Mouse (Mus musculus): Measurements from ENCODE around the gene Gabpb2. TPM values are rescaled to one million over a fixed set of nuclear protein-coding genes. Genes with fewer than 3 reads are reported as not detected.
"Not testable (repeated sequence)": the region's sequence is repeated elsewhere in the genome, so short reads cannot be mapped to it uniquely, and the experiment has no call there.

Gabpb2 gene
- total RNA-seq, 2 experiments from 2014 or later, result 9.4 to 12.4 TPM

- DNase-seq, result no peak
These were observed 13.8 kb upstream of the Gabpb2 start, which contains the start of gene Mllt11 for GRCm38 (mm10) chr3:95231298-95232221. Gene Mllt11, minus strand, starts transcription at chr3:95232171.

GRCm38 (mm10) chr3:95230495-95231297 is 13.0 kb upstream of the Gabpb2 start:
- no peak for DNase-seq

DNA sequence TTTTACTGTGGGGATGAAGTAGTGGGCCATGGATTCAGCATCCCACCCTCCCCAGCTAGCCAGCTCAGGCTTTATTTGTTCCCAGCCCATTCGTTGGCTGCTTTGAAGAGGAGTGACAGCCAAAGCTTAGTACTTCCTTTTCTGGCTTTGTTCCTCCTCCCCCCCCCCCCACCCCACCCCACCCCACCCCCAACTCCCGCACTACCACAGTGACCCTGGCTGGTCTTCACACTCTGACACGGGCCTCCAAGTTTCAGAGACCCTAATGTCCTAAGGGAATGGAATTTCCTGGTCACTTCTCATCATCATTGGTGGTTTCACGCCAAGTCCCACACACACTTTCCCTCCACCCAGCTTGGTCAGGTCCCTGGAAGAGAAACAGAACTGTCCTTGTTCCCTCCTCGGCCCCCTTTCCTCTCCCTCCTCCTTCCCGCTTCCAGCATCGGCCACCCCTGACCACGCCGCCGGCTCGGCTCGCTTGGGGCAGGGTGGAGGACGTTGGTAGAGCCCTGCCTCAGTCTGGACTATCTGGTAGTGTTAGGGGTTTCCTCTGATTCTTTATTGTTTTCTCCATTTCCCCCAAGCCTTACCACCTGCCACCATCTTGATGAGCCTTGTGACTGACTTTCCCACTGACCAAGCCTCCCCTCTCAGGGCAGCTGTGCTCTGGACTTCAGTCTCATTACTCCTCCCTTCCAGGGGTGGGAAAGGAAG is 12.2 kb upstream of the Gabpb2 start:
- DNase-seq, result peak; percentile 48

- DNase-seq, result peak; percentile 38
These were observed 11.4 kb upstream of the Gabpb2 start for GRCm38 (mm10) chr3:95228894-95229780.

GRCm38 (mm10) chr3:95228148-95228893 is 10.6 kb upstream of the Gabpb2 start, which contains the start of gene Cdc42se1:
Gene Cdc42se1, plus strand, starts transcription at chr3:95228732.
- peak; percentile 81 for DNase-seq

GRCm38 (mm10) chr3:95227214-95227613 is 9.5 kb upstream of the Gabpb2 start:
- DNase-seq, result no peak

- DNase-seq, result no peak
These were observed 6.6 kb upstream of the Gabpb2 start for GRCm38 (mm10) chr3:95224295-95224694.

- no peak for DNase-seq
These were observed 5.3 kb upstream of the Gabpb2 start for GRCm38 (mm10) chr3:95223041-95223440.

- no peak for DNase-seq
These were observed 886 bp upstream of the Gabpb2 start for GRCm38 (mm10) chr3:95218466-95219137.

- DNase-seq, result no peak
These were observed 961 bp downstream of the Gabpb2 start for GRCm38 (mm10) chr3:95216655-95217254.

GRCm38 (mm10) chr3:95213609-95213975 is 4.1 kb downstream of the Gabpb2 start:
- no peak for DNase-seq

- DNase-seq, result not testable (repeated sequence)
These were observed 4.7 kb downstream of the Gabpb2 start for GRCm38 (mm10) chr3:95212889-95213608.

DNA sequence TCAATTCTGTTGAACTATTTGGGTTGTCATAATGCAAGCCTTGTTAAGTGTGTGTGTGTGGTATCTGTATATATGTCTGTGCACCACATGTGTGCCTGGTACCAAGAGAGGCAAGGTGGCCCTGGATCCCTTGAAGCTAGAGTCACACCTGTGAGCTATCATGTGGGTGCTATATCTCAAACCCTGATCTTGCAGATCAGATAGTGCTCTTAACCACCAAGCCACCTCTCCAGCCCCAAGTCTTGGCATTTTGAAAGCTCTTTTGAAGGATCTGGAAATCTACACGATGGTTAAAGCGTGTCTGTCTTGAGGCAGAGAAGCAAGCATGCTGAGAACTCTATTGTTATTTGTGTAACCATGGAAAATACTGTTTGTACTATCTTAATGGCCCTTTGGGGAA is 7.1 kb downstream of the Gabpb2 start:
- DNase-seq, result no peak

DNA sequence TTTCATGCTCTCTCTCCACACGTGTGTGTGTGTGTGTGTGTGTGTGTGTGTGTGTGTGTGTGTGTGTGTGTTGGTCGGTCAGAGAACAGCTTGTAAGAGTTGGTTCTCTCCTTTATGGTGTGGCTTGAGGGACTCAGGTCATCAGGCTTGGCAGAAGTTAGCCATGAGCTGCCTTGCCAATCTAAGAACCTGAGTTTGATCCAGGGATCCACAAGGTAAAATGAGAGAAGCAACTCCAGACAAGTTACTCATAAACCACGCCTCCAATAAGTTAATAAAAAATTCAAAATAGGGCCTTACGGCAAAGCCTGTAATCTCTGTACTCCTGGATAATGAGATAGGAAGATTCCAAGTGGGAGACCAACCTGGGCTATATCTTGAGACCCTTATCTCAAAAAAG is 9.4 kb downstream of the Gabpb2 start:
- DNase-seq, result no peak

DNA sequence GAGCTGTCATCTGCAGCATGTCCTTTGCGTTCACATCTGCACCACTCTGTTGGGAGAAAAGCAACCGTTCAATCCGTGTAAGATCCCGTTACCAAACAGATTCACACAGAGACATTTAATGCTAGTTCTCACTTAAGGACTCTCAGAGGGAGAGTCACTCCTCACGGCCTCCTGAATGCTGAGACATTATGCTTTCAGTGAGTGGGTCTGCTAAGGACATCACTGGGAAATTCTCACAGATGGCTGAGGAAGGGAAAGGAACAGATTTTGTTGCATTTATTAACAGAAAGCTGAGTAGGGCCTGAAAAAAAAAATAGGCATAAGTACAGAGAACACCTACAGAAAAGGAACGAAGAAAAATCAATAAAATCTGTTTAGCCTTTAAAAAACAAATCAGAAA is 13.8 kb downstream of the Gabpb2 start:
- no peak for DNase-seq

- no peak for DNase-seq
These were observed 17.2 kb downstream of the Gabpb2 start for GRCm38 (mm10) chr3:95200562-95200961.

- no peak for DNase-seq
These were observed 17.6 kb downstream of the Gabpb2 start for GRCm38 (mm10) chr3:95200132-95200531.

DNA sequence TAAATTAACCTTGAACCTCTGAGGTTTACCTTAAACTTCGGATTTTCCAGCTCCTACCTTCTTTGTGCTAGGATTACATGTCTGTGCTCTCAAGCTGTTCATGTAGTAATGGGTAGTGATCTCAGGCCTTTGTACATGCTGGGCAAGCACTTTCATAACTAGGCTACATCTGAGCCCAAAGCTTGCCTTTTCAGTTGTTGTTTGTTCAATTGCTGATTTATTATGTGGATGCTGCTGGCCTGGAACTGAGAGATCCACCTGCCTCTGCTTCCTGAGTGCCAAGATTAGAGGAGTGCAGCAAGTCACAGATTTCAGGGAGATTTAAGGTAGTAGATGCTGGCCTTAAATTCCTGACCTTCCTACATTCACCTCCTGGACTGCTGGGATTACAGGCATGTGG is 18.6 kb downstream of the Gabpb2 start:
- no peak for DNase-seq

DNA sequence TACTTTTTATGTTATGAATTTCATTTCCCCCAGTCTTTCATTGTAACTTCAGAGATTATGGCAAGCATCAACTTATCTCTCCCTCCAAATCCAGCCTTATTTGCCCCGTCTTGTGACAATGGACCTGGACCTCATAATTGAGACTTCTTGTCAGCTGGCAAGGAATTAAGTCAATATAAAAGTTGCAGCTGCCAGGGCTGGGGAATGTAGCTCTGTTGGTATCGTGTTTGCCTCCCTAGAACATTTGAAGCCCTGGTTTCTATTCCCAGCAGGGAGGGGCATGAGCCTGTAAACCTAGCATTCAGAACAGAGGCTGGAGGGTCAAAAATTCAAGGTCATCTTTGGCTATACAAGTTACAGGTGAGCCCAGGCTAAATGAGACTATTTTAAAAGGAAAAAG is 21.9 kb downstream of the Gabpb2 start:
- no peak for DNase-seq
